Mouse (Mus musculus): Measurements from ENCODE around the gene Tnfrsf9.

The Tnfrsf9 gene

GRCm38 (mm10) chr4:150927789-150928188 is 13.4 kb downstream of the Tnfrsf9 start:
- peak; percentile 53 for DNase-seq (ENCODE audit: low spot score)

DNA sequence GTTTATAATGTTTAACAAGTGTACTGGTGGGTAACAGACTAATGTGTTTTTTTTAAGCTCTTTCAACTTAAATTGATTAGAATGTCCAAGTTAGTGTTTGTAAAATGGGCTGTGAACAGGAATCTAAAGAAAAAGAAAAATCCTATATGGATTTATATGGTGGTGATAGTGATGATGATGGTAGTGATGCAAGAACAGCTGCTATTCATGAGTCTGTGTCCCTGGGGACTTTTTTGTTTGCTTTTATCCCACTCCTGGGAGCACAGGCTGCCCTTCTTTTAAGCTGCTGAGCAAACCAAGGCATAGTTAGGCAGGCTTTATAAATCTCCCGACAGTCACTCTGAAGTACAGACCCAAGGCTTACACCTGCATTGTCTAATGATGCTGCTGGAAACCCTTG is 19.1 kb downstream of the Tnfrsf9 start:
- no peak for DNase-seq (ENCODE audit: low spot score)

DNA sequence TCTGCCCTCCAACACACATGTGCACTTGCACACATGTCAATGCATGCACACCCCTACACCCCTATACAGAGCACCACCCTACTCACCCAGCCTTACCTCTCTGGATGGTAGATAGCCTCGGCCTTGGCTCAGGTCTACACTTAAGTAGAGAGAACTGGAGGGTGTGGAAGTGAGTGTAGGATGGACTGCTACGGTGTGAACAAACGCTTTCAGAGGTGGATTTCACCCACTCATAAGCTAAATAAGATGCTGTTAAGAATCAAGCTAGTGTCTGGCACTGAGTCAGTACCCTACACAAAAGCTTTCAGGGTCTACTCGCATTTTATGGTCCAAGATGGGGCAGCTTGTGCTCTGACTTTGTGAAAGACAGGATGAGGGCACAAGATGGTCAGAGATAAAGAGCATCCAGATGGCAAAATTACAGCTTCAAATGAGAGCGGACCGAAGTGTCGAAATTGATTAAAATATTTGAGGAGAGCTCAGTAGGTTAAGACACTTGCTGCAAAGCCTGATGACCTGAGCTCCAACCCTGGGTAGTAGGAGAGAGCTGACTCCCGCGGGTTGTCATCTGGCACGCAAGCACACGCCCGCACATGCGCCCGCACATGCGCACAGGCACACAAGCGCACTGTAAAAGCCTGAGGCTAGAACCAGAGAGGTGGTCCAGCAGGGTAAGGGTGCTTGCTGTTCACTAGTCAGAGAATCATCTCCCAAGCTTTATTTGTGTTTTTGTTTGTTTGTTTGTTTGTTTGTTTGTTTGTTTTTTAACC is 23.1 kb downstream of the Tnfrsf9 start:
- peak; percentile 83 for DNase-seq (ENCODE audit: low spot score)

DNA sequence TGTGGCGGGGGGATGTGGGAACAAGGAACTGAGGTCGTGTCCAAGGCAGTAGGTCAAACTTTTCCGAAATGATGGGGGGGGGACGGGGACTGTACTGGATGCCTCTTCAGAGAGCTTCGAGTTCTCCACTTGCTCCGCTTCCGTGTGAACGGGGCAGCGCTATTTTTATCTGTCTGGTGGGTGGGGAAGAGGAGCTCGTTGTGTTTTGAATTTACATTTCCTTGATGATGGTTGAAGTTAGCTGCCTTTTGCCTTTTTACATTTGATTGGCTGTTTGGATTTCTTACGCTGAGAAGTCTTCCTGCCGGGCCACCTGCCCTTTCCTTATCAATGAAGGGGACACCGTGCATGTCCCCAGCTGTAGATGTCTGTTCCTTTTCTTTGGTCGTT is 23.7 kb downstream of the Tnfrsf9 start:
- DNase-seq (ENCODE audit: low spot score): no peak

DNA sequence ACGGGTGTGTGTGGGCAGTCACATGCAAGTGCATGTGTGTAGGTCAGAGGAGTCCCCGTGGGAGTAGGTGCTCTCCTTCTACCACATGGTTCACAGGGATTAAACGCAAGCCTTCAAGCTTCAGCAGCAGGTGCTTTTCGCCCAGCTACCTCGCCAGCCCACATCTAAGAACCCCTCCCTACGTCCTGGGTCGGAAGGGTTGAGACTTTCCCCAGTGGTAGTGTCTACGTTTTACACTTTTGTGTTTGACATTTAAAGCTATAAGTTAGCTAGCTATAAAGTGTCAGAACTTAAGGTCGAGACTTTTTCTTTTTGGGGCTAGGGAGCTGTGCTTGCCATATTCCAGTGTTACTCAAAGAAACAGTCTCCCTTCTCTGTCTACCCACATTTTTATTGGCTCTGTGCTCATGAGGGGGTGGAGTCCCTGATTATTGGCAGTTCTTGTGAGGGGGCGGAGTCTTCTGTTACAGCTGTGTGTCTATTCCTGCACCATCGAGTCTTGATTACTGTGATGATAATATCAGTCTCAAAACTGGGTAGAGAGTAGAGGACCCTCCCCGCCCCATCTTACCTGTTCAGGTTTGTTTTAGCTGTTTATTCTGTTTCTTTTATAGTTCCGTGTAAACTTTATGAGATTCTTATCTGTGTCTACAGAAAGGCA is 25.8 kb downstream of the Tnfrsf9 start:
- no peak for DNase-seq (ENCODE audit: low spot score)

DNA sequence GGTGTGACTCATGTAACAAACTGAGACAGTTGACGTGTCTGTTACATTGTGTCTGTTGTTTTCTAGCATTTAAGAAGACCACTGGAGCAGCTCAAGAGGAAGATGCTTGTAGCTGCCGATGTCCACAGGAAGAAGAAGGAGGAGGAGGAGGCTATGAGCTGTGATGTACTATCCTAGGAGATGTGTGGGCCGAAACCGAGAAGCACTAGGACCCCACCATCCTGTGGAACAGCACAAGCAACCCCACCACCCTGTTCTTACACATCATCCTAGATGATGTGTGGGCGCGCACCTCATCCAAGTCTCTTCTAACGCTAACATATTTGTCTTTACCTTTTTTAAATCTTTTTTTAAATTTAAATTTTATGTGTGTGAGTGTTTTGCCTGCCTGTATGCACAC is 30.3 kb downstream of the Tnfrsf9 start:
- DNase-seq (ENCODE audit: low spot score): no peak

GRCm38 (mm10) chr4:150950972-150951371 is 36.6 kb downstream of the Tnfrsf9 start:
- no peak for DNase-seq (ENCODE audit: low spot score)

- no peak for DNase-seq (ENCODE audit: low spot score)
Observed at GRCm38 (mm10) chr4:150956369-150957105, 42.2 kb downstream of the Tnfrsf9 start.

GRCm38 (mm10) chr4:150957106-150957458 is 42.7 kb downstream of the Tnfrsf9 start:
- no peak for DNase-seq (ENCODE audit: low spot score)

DNA sequence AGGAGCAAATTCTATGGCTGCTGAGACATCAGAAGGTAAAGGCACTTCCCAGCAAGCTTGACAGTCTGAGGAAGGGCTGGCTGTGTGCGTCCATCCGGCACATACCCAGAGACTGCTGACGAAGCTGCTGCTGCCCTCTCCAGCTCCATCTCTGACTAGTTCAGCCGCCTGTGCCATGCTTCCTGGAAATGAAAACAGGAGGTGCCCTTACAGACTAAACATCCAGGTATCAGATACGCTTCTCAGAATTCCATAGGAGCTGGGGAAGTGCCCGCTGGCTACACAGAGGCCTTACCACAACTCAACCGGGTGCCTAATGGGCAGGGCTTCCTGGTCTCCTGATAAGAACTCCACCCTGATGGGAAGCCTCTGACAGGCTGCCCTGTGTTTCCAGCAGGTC is 44.2 kb downstream of the Tnfrsf9 start:
- DNase-seq (ENCODE audit: low spot score): no peak

DNA sequence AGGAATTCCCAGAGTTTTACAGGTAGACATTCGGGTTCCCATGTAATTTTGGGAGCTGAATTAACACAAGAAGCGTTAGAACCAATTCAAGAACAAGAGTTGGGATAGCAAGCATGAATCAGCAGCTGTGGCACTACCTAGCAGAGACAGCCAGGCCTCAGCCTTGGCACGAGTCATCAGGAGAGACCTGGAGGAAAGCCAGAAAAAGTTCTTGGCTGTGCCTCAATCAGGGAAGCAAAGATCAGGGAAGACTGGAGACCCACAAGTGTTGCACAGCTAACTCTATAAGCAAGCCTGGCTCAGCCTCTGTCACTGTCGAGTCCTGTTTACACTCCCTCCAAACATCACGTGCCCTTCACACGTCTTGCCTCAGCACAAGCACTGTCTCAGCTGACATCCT is 47.9 kb downstream of the Tnfrsf9 start:
- peak; percentile 48 for DNase-seq (ENCODE audit: low spot score)

- DNase-seq (ENCODE audit: low spot score): no peak
Observed at GRCm38 (mm10) chr4:150963711-150964110, 49.3 kb downstream of the Tnfrsf9 start.

GRCm38 (mm10) chr4:150964635-150965554 is 50.5 kb downstream of the Tnfrsf9 start:
- DNase-seq (ENCODE audit: low spot score): peak; percentile 91

- DNase-seq (ENCODE audit: low spot score): no peak
Observed at GRCm38 (mm10) chr4:150965555-150965951, 51.2 kb downstream of the Tnfrsf9 start.

DNA sequence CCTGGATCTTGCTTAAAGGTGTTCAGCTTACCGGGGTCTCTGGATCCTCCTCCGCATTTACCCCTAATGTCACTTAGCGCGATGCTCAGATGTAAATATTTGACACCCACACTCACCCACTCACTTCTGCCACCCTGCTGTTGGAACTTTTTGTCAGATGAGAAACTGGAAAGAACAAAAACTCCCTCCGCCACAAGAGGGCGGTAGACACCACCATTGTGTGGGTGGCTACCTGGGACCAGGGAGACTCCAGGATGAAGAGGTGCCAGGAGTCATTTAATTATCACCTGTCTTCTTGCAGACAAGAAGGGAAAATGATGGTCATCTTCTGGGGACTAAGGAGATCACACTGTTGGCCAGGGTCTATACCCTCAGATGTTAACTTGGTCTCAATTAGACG is 52.2 kb downstream of the Tnfrsf9 start:
- peak; percentile 76 for DNase-seq (ENCODE audit: low spot score)

DNA sequence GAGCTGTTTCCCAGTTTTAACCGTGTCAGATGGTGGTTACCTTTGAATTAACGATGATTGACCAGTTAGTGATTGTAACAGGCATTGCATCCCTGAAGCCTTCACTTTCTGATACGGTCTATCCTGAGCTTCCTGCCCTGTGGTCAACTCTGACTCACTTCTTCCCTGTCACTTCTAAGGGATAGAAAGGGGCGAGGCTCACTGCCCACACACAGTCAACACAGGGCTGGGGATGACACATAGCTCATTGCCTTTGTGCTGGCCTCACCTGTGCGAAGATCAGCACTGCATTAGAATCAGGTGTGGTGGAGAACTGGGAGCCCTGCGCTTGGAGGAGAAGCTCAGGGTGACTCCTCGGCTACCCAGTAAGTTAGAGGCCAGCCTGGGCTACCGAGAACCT is 54.6 kb downstream of the Tnfrsf9 start:
- DNase-seq (ENCODE audit: low spot score): no peak

GRCm38 (mm10) chr4:150973264-150973663 is 58.9 kb downstream of the Tnfrsf9 start:
- DNase-seq (ENCODE audit: low spot score): peak; percentile 44

GRCm38 (mm10) chr4:150975145-150975544 is 60.8 kb downstream of the Tnfrsf9 start:
- no peak for DNase-seq (ENCODE audit: low spot score)

DNA sequence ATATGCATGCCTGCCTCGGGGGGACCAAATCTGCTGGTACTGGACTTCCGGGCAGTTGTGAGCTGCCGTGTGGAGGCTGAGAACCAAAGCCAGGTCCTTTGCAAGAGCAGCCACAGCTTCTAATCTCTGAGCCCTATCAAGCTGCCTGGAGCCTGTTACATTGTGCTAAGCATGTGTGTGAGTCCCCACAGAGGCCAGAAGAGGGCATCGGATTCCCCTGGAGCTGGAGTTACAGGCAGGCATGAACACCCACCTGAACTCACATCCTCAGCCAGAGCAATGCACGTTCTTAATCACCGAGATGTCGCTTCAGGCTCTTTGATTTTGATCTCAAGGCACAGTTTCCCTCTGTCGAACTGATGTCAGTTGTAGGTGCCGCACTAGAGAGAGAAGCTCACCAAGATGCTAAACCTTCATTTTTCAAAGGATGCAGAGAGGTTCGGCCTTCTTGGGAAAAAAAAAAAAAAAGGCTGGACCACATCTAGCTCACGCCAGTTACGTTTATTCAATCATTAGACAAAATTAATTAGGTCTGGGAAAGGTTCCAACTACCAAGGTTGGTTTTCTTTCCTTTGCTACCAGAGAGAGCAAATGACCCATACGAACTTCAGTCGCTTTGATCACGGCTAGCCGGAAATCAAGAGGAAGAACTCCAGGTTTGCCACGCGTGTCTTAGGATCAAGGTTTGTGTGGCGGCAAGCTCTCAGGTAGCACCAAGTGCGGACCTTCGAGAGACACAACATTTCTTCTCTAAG is 64.0 kb downstream of the Tnfrsf9 start:
- no peak for DNase-seq (ENCODE audit: low spot score)

- DNase-seq (ENCODE audit: low spot score): no peak
Observed at GRCm38 (mm10) chr4:150979455-150979854, 65.1 kb downstream of the Tnfrsf9 start.

DNA sequence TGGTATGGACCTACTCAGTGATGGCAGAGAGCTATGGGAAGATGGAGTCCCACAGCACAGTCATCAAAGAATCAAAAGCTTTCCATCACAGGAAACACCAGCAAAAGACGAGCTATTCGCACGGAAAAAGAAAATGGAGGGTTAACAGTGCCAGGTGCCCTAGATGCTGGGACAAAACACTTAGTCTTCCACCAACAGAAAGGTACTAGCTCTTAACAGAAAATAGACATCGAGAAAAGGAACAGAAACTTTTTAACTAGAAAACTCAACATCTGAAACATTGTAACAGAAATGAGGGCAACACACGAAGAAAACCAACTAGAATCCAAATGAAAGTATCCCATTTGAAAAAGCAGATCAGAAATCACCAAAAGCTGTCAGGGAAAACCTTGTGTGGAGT is 65.8 kb downstream of the Tnfrsf9 start:
- no peak for DNase-seq (ENCODE audit: low spot score)

Data from MN1 (cell line).